Mouse (Mus musculus) stomach, embryonic 16.5 days (tissue): ENCODE results near the gene Mrpl1. TPM values are rescaled to one million over a fixed set of nuclear protein-coding genes. Genes with fewer than 3 reads are reported as not detected.
A peak's percentile ranks its signal among the peaks of the same experiment; 100 is the strongest.

ENCODE experiments used
- ATAC-seq: fragments of 200-750 bp; cut with Nextera tagmentation; 2 replicates; pipeline ENCODE4 v1.8.0; 2017; ENCODE audit warnings: moderate number of reproducible peaks, moderate TSS enrichment; ENCODE audit not compliant: insufficient read depth, low FRiP score
- H3K27ac ChIP-seq: fragments of 300-500 bp; sonication (generic); 2 replicates; pipeline ENCODE4 v1.5.1; 2014; ENCODE audit warnings: low read length
- H3K27me3 ChIP-seq: fragments of 300-500 bp; sonication (generic); 2 replicates; pipeline ENCODE4 v1.6.1; 2014; ENCODE audit warnings: low read length, control low read depth, mixed read lengths; ENCODE audit not compliant: control insufficient read depth, insufficient read depth
- H3K36me3 ChIP-seq: fragments of 300-500 bp; sonication (generic); 2 replicates; pipeline ENCODE4 v1.6.1; 2014; ENCODE audit warnings: low read length; ENCODE audit not compliant: control insufficient read depth, insufficient read depth
- H3K4me1 ChIP-seq: fragments of 300-500 bp; sonication (generic); 2 replicates; pipeline ENCODE4 v1.6.1; 2014; ENCODE audit warnings: low read length, control low read depth, mixed read lengths; ENCODE audit not compliant: control insufficient read depth, insufficient read depth
- H3K4me2 ChIP-seq: fragments of 300-500 bp; sonication (generic); 2 replicates; pipeline ENCODE4 v1.6.1; 2014; ENCODE audit warnings: low read depth, low read length, mixed read lengths
- H3K4me3 ChIP-seq: fragments of 300-500 bp; sonication (generic); replicated peaks from 2 replicates; pipeline ENCODE4 v1.5.1; 2014; ENCODE audit warnings: mild to moderate bottlenecking, low read length
- H3K9ac ChIP-seq: fragments of 300-500 bp; sonication (generic); 2 replicates; pipeline ENCODE4 v1.6.1; 2014; ENCODE audit warnings: low read length
- H3K9me3 ChIP-seq: fragments of 300-500 bp; sonication (generic); replicated peaks from 2 replicates; pipeline ENCODE4 v1.6.1; 2016; ENCODE audit warnings: low read length, control low read depth; ENCODE audit not compliant: control insufficient read depth
- WGBS: fragments of 180-500 bp; shearing (Covaris S2); extraction: QIAGEN DNeasy Blood & Tissue Kit; methylation state at CpG from one replicate; pipeline ENCODE4 v1.1.7; 2014; 5-methylcytosine and 5-hydroxymethylcytosine counted together
- polyA plus RNA-seq: library from polyadenylated mRNA; unstranded; fragments of >200 nt; fragmentation: Nextera tagmentation; extraction: Ambion mirVana; gene quantifications from 2 replicates; pipeline ENCODE4 v1.2.1, GENCODE M21; 2015

The Mrpl1 gene
- polyA plus RNA-seq, result 19.2 and 23.2 TPM in 2 replicates

- peak; percentile 64 for ATAC-seq
- peak within 1 kb of the TSS; percentile 84 for H3K9ac ChIP-seq
- peak within 1 kb of the TSS; percentile 84 for H3K4me2 ChIP-seq
- H3K27me3 ChIP-seq, result no peaks in the 10 kb centered on the region
- H3K27ac ChIP-seq, result peak within 1 kb of the TSS; percentile 94
- H3K9me3 ChIP-seq, result no peaks in the 10 kb centered on the region
- H3K4me1 ChIP-seq, result peaks cover 12% of the 10 kb centered on the region
- 2% methylated on average over 17 of the region's 17 CpGs for WGBS
- no peaks in the 10 kb centered on the region for H3K36me3 ChIP-seq
- H3K4me3 ChIP-seq, result peak within 1 kb of the TSS; percentile 99
Observed at GRCm38 (mm10) chr5:96209459-96209858, at the start of gene Mrpl1. Mrpl1 (plus strand) TSS chr5:96209493.

- H3K36me3 ChIP-seq, result no peaks in the 10 kb centered on the region
- peak overlapping the region; percentile 98 for H3K9ac ChIP-seq
- no peaks in the 10 kb centered on the region for H3K27me3 ChIP-seq
- 0 out of 2 replicates have a peak, but pooled peaks cover 3% of the 10 kb centered on the region for H3K9me3 ChIP-seq
- H3K4me2 ChIP-seq, result peak overlapping the region; percentile 89
- ATAC-seq, result 0 out of 2 replicates have a peak, but pooled peaks have one; percentile 11
- WGBS, result under 1% methylated on average over 45 of the region's 50 CpGs
- peak overlapping the region; percentile 99 for H3K27ac ChIP-seq
- H3K4me1 ChIP-seq, result 0 out of 2 replicates have a peak, but pooled peaks cover 8% of the 10 kb centered on the region
- H3K4me3 ChIP-seq, result peak overlapping the region; percentile 96
Observed at GRCm38 (mm10) chr5:96160467-96161262, 48.6 kb upstream of the Mrpl1 start.

- Histone ChIP-seq H3K27me3 (no peaks in the 10 kb centered on the region), H3K4me2 (peak overlapping the region; percentile 89), H3K9ac (peak overlapping the region; percentile 98), H3K4me1 (0 out of 2 replicates have a peak, but pooled peaks cover 8% of the 10 kb centered on the region), H3K9me3 (0 out of 2 replicates have a peak, but pooled peaks cover 3% of the 10 kb centered on the region), H3K27ac (peak overlapping the region; percentile 99), H3K4me3 (peak overlapping the region; percentile 96), H3K36me3 (no peaks in the 10 kb centered on the region)
- ATAC-seq, result peak; percentile 11; the same call in 1 of the 2 replicates
- WGBS, result under 1% methylated on average over 38 of the region's 45 CpGs
Observed at GRCm38 (mm10) chr5:96161263-96161577, 48.1 kb upstream of the Mrpl1 start.

GRCm38 (mm10) chr5:96161578-96162398 is 47.5 kb upstream of the Mrpl1 start:
- WGBS, result under 1% methylated on average over 101 of the region's 114 CpGs
- H3K4me2 ChIP-seq, result peak overlapping the region; percentile 89
- peak overlapping the region; percentile 99 for H3K27ac ChIP-seq
- peak; percentile 38 for ATAC-seq
- H3K9me3 ChIP-seq, result peaks cover 5% of the 10 kb centered on the region; the same call in 1 of the 2 replicates
- no peaks in the 10 kb centered on the region for H3K36me3 ChIP-seq
- H3K4me3 ChIP-seq, result peak overlapping the region; percentile 96
- peak overlapping the region; percentile 98 for H3K9ac ChIP-seq
- H3K27me3 ChIP-seq, result no peaks in the 10 kb centered on the region
- H3K4me1 ChIP-seq, result 0 out of 2 replicates have a peak, but pooled peaks cover 8% of the 10 kb centered on the region

- Histone ChIP-seq H3K27me3 (no peaks in the 10 kb centered on the region), H3K9ac (peak overlapping the region; percentile 98), H3K27ac (peak overlapping the region; percentile 99), H3K4me2 (peak overlapping the region; percentile 89), H3K4me3 (peak overlapping the region; percentile 96), H3K36me3 (no peaks in the 10 kb centered on the region), H3K9me3 (peaks cover 6% of the 10 kb centered on the region; the same call in 1 of the 2 replicates), H3K4me1 (0 out of 2 replicates have a peak, but pooled peaks cover 8% of the 10 kb centered on the region)
- ATAC-seq, result peak; percentile 92
- under 1% methylated on average over 55 of the region's 56 CpGs for WGBS
Observed at GRCm38 (mm10) chr5:96162399-96163331, 46.6 kb upstream of the Mrpl1 start.

GRCm38 (mm10) chr5:96163396-96164020 is 45.8 kb upstream of the Mrpl1 start:
- H3K4me1 ChIP-seq, result 0 out of 2 replicates have a peak, but pooled peaks cover 8% of the 10 kb centered on the region

GRCm38 (mm10) chr5:96164021-96164411 is 45.3 kb upstream of the Mrpl1 start, which contains the start of gene Cnot6l:
Cnot6l (minus strand) TSS chr5:96164171.
- Histone ChIP-seq H3K27ac (peak within 1 kb of the TSS; percentile 96), H3K4me1 (0 out of 2 replicates have a peak, but pooled peaks cover 8% of the 10 kb centered on the region), H3K4me3 (peak within 1 kb of the TSS; percentile 96), H3K36me3 (no peaks in the 10 kb centered on the region), H3K9me3 (peaks cover 3% of the 10 kb centered on the region; the same call in 1 of the 2 replicates), H3K9ac (peak within 1 kb of the TSS; percentile 98), H3K27me3 (no peaks in the 10 kb centered on the region), H3K4me2 (peak within 1 kb of the TSS; percentile 66)
- WGBS, result 21% methylated on average over 5 of the region's 5 CpGs
- ATAC-seq, result 0 out of 2 replicates have a peak, but pooled peaks have one; percentile 9

More at GRCm38 (mm10) chr5:96163396-96164020, 45.8 kb upstream of the Mrpl1 start:
- Histone ChIP-seq H3K36me3 (no peaks in the 10 kb centered on the region), H3K27me3 (no peaks in the 10 kb centered on the region), H3K27ac (peak overlapping the region; percentile 96), H3K9me3 (peaks cover 6% of the 10 kb centered on the region; the same call in 1 of the 2 replicates), H3K4me2 (peak overlapping the region; percentile 66), H3K9ac (peak overlapping the region; percentile 98), H3K4me3 (peak overlapping the region; percentile 96)
- ATAC-seq, result no peak
- WGBS, result 0% methylated on average over 1 of the region's 1 CpGs
